Mouse (Mus musculus): ENCODE results near the gene Usp36.

Usp36 gene

DNA sequence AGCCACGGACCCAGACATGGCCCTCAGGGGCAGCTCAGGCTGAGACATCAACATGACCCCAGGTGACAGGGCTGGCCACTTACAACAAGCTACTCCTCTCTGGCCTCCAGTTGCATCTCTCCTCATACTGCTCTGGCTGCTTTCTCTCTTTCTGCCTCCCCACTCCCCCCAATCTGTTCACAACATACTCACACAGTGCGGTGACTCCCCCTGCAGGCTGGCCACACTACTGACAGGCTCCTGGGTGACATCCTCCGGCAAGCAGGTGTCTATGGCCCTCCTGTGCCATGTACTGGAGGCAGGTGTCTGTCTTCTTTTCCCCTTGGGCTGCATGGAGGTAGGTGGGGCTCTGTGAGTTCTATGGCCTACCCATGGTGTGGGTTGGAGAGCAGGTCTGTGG, 7.9 kb upstream of the Usp36 start:
- DNase-seq (ENCODE audit: low spot score) = no peak

DNA sequence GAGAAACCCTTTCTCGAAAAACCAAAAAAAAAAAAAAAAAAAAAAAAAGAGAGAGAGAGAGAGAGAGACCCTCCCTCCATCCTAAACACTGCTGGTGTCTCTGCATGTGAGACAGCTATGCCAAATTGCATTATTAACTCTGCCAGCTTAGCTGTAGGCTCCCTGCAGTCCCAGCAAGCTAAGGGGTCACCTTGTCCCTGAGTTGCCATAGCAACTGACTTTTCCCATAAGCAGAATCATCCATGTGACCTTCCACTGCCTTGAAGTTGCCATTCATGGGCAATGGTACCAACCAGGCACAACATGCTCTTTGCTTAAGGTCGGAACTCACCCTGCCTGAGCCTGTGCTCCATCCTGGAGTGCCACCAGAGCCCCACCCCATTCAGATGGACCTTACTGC, 5.0 kb upstream of the Usp36 start:
- no peak for DNase-seq (ENCODE audit: low spot score)

DNA sequence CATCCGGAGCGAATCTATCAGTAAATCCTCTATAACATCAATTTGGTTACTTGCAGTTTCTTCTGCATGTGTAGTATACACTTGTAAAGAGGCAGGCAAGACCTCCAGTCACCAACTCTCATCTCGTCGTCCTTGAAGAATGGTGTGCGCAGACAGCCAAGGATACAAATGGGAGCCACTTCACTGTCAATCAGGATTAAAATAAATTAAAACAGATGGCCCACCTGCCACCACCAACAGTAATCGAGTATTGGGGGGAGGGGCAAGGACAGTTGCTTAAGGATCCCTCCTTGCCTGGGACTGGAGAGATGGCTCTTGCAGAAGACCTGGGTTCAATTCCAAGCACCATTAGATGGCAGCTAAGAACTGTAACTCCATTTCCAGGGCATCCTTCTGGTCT, 2.6 kb upstream of the Usp36 start:
- DNase-seq (ENCODE audit: low spot score) = no peak

DNA sequence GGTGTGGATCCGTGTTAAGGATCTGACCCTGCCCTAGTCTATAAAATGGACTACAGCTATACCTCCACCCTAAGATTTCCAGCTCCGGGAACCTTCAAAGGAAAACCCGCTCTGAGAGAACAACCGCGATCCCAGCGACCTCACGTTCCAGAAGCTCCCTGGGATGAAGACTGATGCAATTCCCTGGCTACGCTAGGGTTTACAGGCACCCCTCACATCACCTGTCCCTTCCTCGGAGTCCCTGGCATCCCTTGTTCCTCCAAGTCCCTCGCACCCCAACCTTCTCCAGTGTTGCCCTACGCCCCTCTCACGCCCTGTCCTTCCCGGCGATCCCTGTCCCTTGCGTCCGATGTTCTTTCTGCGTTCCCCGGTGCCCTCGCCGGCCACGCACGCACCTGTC, 482 bp downstream of the Usp36 start:
- DNase-seq (ENCODE audit: low spot score) = peak; percentile 44

DNA sequence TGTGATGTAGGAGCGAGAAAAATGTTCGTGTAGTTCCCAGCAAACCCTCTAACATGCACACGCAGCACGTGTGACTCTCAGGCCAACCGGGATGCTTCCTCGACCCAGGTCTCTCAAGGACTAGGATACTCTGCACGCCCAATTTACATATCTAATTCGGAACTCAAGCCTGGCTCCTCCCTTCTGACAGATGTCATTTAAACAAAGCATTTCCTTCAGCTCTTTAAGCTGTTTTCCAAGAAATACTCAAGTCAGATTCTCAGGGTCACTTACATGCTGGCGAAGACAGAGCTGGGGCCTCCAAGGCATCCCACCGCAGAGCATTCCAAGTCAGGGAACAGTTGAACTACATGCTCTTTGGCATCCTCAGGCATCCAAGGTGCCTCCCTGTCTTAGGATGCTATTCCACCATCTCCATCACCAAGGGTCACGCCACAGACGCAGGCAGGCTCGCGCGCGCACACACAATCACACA, 970 bp downstream of the Usp36 start:
- peak; percentile 31 for DNase-seq (ENCODE audit: low spot score)

DNA sequence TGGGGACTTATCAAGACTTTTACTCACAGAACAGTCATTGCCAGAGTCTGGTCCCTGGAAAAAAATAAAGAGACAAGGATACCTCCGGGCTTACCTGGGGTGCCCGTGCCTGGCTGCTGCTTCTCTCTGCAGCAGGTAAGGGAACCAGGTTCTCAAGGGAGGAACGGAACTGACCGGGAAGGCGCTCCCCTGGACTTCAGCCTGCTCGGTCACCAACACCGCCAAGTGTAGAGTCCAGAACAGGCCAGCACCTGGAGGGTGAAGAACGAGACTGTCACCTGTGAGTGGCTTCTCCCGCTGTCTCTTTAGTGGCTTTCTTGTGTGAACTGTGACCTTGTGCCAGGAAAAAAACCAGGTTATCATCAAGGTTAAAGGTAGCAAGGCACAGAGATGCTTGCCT, 2.5 kb downstream of the Usp36 start:
- no peak for DNase-seq (ENCODE audit: low spot score)

DNA sequence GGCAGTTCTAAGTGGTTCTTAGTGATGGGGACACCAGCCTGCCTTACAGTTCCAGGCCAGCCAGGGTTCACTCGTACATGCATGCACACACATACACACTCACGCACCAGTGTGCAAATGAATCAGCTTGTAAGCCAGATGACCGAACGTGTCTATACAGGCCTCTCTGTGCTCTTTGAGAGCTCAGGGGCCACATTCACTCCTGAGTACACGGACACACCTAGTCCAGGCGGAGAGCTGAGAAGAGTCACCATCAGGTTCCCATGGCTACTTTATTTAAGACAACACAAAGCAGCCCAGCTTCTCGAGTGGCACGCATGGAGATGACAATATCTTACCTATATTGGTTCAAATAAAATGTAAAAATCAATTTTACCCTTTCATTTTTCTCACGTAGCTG, 3.6 kb downstream of the Usp36 start:
- DNase-seq (ENCODE audit: low spot score) = no peak

DNA sequence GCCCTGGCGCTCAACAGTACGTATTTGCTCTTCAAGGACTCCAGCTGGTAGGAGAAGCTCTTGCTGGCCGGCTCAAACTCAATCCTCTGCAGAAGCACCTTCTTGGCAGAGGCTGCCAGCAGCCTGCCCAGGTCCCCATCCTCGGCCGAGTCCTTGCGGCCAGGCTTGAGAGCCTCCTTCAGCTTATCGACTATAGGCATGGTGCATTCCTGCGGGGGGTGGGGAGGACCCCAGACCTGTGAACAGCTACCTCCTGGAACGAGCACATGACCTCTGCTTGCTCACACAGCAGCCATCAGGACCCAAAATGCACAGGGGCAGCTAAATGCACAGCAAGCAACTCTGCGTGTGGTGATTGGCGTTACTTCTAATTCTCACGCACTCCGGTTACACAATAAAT, 4.3 kb downstream of the Usp36 start:
- no peak for DNase-seq (ENCODE audit: low spot score)

DNA sequence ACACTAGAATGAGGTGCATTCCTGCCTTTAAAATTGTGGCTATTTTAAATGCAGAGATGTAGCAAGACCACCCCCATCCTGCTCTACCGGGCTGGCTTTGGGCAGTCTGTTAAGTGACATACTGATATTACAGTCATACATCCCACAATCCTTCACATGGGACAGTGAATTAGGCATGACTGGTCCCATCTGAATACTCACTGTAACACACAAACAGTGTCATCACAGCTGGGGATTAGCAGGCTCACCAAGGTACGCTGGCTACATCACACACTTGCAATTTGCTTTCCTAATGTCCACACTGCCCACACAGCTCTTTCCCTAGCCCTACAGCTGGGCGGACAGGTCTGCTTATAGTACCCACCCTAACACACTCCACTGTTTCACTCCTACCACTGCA, 9.8 kb downstream of the Usp36 start:
- no peak for DNase-seq (ENCODE audit: low spot score)

DNA sequence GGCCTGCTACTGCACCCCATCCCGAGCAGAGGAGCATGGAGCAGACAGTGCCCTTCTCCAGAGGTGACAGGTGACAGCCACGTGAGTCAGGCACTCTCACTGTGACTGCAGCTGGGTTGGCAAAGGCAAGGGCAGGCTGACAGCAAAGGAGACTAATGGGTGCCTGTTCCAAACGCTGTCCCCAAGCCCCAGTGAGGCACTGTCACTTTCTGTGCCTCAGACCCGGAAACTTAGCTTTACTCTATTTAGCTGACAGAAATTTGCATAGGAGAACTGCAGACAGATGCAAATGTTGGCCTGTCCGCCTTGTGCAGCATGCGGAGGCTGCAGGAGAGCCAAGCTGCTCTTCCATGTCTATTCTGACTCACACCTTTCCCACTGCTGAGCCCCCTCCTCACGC, 13.7 kb downstream of the Usp36 start:
- DNase-seq (ENCODE audit: low spot score) = no peak

DNA sequence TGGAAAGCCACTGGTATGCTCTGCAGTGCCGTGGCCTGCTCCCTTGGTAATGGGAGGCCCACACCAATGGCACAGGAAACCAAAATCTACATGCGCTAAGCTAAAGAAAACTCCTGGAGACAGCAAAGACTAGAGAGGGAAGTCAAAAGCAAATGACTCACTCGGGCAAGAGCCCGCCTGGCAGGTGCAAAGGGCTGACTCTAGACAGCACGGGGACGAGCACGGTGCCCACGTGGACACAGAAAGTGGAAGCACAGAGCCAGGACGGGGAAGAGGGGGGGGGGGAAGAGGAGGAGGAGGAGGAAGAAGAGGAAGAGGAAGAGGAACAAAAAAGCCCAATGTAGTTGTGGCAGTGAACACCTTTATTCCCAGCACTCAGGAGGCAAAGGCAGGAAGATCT, 15.0 kb downstream of the Usp36 start:
- no peak for DNase-seq (ENCODE audit: low spot score)

DNA sequence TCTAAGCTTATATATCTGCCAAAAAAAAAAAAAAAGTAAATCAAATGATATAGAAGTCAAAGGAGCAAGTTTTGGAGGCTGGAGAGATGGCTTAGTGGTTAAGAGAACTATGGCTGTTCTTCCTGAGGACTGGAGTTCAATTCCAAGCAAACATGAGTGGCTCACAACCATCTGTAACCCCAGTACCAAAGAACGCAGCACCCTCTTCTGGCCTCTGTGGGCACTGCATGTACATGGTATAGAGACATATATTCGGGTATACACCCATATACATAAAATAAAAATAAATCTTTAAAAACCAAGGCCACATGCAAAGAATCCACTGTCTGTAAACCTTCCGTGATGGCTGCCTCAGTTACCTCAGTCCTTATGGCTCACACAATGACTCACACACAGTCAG, 20.2 kb downstream of the Usp36 start:
- no peak for DNase-seq (ENCODE audit: low spot score)

DNA sequence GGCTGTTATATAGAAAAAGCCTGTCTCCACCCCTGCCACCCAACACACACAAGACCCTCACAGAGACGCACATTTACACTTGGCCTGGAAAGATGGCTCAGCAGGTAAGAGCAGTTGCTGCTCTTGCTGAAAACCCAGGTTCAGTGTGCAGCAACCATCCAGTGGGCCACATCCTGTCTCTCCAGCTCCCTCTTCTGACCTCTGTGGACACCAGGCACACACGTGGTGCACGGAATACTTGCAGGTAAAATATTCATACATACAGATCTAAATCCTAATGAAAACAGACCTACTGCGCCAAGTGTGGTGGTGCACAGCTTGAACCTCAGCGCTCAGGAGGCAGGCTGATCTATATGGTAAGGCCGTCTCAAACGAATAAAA, 23.4 kb downstream of the Usp36 start:
- no peak for DNase-seq (ENCODE audit: low spot score)

DNA sequence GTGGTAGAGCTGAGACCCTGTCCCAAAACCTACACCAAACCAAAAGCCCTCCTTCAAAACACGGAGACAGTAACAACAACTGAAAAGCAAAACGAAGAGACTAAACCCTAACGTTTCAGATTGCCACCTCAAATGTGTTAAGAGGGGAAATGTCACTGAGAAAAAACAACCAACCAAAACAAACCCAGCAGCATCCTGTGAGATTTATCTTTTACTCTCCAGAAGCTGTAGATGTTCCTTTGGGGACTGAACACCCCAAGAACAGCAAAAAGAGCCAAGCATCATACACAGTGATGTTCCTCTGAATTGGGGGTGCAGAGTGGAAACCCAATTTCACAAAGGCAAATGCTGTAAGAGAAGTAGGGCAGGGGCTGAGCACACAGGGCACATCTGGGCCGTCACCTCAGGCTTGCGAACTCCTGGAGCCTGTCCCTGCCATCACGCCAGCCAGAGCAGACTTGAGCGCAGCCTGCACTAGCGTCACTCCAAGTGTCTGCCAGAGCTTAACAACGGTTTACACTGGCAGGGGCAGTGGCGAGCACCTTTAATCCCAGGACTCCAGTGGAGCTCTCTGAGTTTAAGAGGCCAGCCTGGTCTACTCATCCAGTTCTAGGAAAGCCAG, 23.9 kb downstream of the Usp36 start:
- DNase-seq (ENCODE audit: low spot score) = no peak

DNA sequence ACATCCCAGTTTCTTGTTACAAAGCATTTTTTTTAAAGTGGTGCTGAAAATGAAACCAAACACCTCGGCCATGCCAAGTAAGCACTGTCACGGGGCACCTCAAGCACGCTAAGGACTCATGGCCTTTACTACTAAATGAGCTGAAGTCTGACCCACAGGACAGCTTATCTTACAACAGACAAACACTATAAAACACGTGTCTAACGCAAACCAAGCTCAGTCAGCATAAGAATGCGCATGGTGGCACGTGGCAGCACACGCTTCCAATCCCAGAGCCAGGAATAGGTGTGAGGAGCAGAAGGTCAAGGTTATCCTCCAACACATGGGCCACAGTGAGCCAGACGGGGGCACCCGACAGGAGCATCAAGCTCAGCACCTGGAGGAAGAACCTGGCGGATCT, 24.4 kb downstream of the Usp36 start:
- no peak for DNase-seq (ENCODE audit: low spot score)

DNA sequence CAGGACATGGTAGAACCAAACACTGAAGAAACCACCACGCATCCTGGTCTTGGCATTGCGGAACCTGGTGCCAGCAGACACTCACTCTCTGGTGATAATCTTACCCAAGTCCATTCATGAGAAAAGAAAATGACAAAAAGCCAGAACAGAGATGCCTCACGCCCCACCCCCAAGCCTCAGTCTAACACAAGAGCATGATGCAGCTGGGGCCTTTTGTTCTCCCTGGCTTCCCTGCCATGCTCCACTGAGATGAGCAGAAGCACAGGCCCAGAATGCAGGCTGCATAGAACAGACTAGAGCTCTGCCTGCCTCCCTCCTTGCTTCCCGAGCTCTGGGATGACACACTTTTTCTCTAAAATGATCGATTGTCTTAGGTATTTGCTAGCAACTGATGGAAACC, 26.9 kb downstream of the Usp36 start:
- no peak for DNase-seq (ENCODE audit: low spot score)

DNA sequence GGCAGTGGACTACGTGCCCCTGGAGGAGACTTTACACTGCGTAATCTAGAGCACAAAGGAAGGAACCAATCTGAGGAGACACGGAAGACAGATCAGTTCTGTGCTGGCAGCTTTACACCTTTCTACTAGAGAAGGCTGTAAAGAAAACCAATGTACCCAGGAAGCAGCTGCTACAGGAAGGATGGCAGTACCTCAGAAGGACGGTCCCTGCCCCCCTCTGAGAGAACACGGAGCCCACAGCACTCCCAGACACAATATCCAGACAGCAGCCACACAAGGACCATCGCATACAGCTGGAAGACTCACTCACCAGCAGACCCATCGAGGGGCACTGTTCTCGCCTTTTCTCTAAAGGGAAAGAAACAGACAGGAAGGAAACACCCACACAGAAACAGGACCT, 30.0 kb downstream of the Usp36 start:
- no peak for DNase-seq (ENCODE audit: low spot score)

DNA sequence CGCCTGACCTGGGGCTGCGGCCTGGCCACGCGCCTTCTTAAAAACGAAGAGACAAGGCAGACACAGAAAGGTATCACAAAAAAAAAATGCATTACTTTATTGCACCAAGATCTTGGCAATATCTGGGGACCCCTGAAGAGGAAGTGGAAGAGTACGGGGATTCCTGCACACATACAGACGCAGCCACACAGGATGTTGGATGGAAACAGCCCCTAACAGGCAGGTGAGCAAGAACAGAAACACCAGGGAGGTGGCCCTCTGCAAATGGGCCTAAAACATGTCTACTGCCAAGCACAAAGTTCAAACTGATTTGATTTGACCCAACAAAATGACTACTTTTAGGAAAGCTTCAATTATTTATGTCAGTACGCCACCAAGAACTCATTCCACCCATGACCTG, 30.5 kb downstream of the Usp36 start:
- no peak for DNase-seq (ENCODE audit: low spot score)

DNA sequence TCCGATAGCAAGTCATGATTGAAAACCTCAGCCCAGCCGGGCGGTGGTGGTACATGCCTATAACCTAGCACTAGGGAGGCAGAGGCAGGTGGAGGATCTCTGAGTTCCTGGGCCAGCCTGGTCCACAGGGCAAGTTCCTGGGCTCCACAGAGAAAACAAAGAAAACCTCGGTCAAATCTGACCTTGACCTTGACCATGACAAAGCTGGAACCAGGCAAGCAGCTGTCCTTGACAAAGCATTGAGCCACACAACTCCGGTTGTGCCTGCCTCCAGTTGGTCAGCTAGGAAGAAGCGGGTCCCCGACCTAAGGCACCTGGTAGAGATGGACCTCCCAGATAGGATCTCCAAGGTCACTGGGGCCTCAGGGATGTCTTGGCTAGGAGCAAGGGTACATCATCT, 33.7 kb downstream of the Usp36 start:
- no peak for DNase-seq (ENCODE audit: low spot score)

DNA sequence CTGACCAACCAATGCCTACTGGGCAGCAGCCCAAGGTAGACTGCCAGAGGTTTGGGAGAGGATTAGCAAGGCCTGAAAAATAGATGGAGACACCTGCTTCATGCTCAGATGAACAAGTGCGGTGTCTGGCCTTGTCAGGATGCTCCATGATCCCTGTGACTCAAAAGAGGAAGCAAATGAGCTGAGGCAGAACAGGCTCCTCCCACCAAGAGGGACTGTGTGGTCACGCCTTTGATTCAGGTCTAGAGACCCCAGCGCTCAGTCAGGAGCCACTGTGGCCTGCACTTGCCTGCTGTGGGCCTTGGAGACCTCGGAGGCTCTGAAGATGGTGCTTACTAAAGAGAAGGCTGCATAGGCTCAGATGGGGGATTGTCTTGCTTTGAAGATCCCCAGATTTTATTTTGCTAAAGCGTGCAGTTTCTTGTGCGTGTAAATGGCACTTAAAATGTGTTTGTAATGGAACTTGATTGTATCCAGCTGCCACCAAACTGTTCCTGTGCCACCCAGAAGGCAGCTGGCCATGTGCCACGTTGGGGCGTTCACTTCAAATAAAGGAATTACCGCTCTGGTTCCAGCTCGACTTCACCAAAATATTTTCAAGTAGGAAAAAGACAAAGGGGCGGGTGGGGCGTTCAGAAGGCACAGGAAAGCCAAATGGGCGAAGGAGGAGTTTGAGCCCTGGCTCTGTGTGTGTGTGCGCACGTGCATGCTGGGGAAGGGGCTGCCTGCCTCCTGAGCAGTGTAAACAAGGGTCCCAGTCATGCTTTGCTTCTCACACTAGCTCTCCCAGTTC, 35.7 kb downstream of the Usp36 start:
- DNase-seq (ENCODE audit: low spot score) = peak; percentile 80

DNA sequence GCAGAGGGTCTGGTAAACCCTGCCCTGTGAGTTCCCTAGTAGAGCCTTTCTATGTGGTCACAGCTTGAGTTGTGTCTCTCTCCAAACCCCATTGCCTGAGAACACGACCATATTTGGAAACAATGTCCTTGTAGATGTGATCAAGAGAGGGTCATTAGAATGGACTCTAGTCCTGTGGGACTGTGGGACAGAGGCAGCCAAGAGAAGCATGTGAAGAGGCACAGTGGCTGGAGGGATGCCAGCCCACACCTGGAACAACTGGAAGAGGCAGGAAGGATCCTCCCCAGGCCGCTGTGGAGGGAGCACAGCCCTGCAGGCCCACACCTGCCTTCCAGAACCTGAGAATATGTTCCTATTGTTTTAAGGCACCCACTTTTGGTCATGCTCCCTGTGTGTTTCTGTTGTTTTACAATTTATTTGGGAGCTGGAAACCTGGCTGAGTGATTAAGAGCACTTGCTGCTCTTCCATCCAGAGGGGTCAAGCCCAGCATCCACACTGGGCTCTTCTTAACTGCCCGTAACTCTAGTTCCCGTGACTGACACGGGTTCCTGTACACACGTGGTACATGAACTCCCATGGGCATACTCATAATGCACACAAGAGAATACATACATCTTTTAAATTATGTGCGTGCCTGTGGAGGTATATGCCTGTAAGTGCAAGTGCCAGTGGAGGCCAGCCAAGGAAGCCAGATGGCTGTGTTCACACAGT, 36.4 kb downstream of the Usp36 start:
- DNase-seq (ENCODE audit: low spot score) = no peak

DNA sequence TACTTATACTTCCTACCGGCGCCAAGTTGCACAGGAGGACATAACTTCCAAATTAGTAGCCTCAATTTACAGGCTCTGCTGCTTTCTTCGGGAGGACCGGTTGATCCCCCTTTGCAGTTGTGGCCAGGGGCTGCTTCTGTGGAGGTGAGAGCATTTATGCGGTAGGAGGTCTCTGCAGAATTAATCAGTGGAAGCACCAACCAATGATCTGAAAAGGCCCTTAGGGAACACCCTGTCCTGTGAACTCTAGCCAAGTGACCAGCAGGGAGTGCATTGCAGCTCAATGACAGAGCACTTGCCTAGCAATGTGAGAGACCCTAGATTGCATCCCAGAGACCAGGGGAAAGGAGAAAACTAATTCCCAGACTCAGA, 41.0 kb downstream of the Usp36 start:
- peak; percentile 68 for DNase-seq (ENCODE audit: low spot score)

Data from adipocyte (in vitro differentiated cells).